Mouse (Mus musculus) heart, postnatal 14 days (tissue): ENCODE measurements around the gene Des. TPM values are rescaled to one million over a fixed set of nuclear protein-coding genes. Genes with fewer than 3 reads are reported as not detected.

Source experiments
- DNase-seq, 2 experiments: peaks; one replicate each; pipeline ENCODE4 v3.0.0; 2021 to 2022
- intact Hi-C: fragments of 180-260 bp; cut with DNase I; formaldehyde crosslinking; loops from one replicate; pipeline ENCODE4 v1.15.1; 2025
- total RNA-seq, 2 experiments: library from RNA; stranded (reverse); gene quantifications; 2 replicates each; pipeline ENCODE4 v1.2.3; 2021

Des gene
- total RNA-seq, 2 experiments from 2014 or later, result 1,039 to 1,057 TPM

- intact Hi-C loops, result loop anchor here (5.0 kb wide), 2 partner anchors 68 to 253 kb away; no protein-coding TSS in a partner anchor
- peak; percentile 26 to 40 for DNase-seq
These were observed 15.7 kb upstream of the Des start for GRCm38 (mm10) chr1:75344291-75345035.

GRCm38 (mm10) chr1:75345036-75345935, 14.8 kb upstream of the Des start:
- peak in 1 of 2 experiments; percentile 16 for DNase-seq
- intact Hi-C loops, result loop anchor here (5.0 kb wide), 1 partner anchor 67 kb away; no protein-coding TSS in a partner anchor

- intact Hi-C loops, result loop anchor here (5.0 kb wide), 1 partner anchor 65 kb away; no protein-coding TSS in a partner anchor
- DNase-seq, result no peak
These were observed 12.8 kb upstream of the Des start for GRCm38 (mm10) chr1:75347279-75347678.

GRCm38 (mm10) chr1:75349275-75349674, 10.9 kb upstream of the Des start:
- no peak for DNase-seq
- intact Hi-C loops, result loop anchor here (5.0 kb wide), 1 partner anchor 63 kb away; no protein-coding TSS in a partner anchor

- peak in 1 of 2 experiments; percentile 61 for DNase-seq
- intact Hi-C loops, result no loop called here
These were observed 2.9 kb upstream of the Des start for GRCm38 (mm10) chr1:75357261-75357660.

GRCm38 (mm10) chr1:75358009-75358408, 2.1 kb upstream of the Des start:
- DNase-seq, result no peak
- intact Hi-C loops, result no loop called here

GRCm38 (mm10) chr1:75359346-75359745, 783 bp upstream of the Des start:
- intact Hi-C loops, result no loop called here
- DNase-seq, result peak; percentile 28 to 53

- intact Hi-C loops, result loop anchor here (5.0 kb wide), 1 partner anchor 46 kb away; no protein-coding TSS in a partner anchor
- no peak for DNase-seq
These were observed 994 bp downstream of the Des start for GRCm38 (mm10) chr1:75361123-75361522.

GRCm38 (mm10) chr1:75361750-75362149, 1.6 kb downstream of the Des start:
- intact Hi-C loops, result loop anchor here (5.0 kb wide), 1 partner anchor 46 kb away; no protein-coding TSS in a partner anchor
- DNase-seq, result no peak

- intact Hi-C loops, result loop anchor here (5.0 kb wide), 1 partner anchor 43 kb away; no protein-coding TSS in a partner anchor
These were observed 3.7 kb downstream of the Des start for GRCm38 (mm10) chr1:75363868-75364267.

GRCm38 (mm10) chr1:75365510-75366137, 5.5 kb downstream of the Des start:
- DNase-seq, result no peak
- intact Hi-C loops, result no loop called here

More at GRCm38 (mm10) chr1:75363868-75364267, 3.7 kb downstream of the Des start:
- DNase-seq, result no peak

GRCm38 (mm10) chr1:75369360-75369983, 9.3 kb downstream of the Des start:
- intact Hi-C loops, result no loop called here
- DNase-seq, result no peak

- peak; percentile 73 to 80 for DNase-seq
- intact Hi-C loops, result loop anchor here (5.0 kb wide), 1 partner anchor 42 kb away; no protein-coding TSS in a partner anchor
These were observed 10.0 kb downstream of the Des start for GRCm38 (mm10) chr1:75369984-75370660.

GRCm38 (mm10) chr1:75371317-75372095, 11.4 kb downstream of the Des start:
- DNase-seq, result peak; percentile 75 to 83
- intact Hi-C loops, result loop anchor here (5.0 kb wide), 1 partner anchor 41 kb away; no protein-coding TSS in a partner anchor

GRCm38 (mm10) chr1:75372450-75372849, 12.3 kb downstream of the Des start:
- DNase-seq, result no peak
- intact Hi-C loops, result loop anchor here (5.0 kb wide), 1 partner anchor 40 kb away; no protein-coding TSS in a partner anchor

- DNase-seq, result no peak
- intact Hi-C loops, result loop anchor here (5.0 kb wide), 1 partner anchor 39 kb away; no protein-coding TSS in a partner anchor
These were observed 13.1 kb downstream of the Des start for GRCm38 (mm10) chr1:75373276-75373675.

GRCm38 (mm10) chr1:75374950-75375936, 15.1 kb downstream of the Des start, which contains the start of gene Speg:
TSS of gene Speg (plus strand) at chr1:75375297.
- intact Hi-C loops, result loop anchor here (5.0 kb wide), 1 partner anchor 37 kb away; no protein-coding TSS in a partner anchor
- peak; percentile 62 to 70 for DNase-seq
